Mouse (Mus musculus): ENCODE results near the gene Ror1. TPM values are rescaled to one million over a fixed set of nuclear protein-coding genes. Genes with fewer than 3 reads are reported as not detected.

Ror1 gene
- polyA plus RNA-seq, 1 experiment from 2014 or later: 8.3 TPM

- Histone ChIP-seq H3K4me1 (replicated peaks; ENCODE audit: insufficient read depth, low read length) (no peaks in the 10 kb centered on the region), H3K36me3 (ENCODE audit: insufficient read depth, low read length) (no peaks in the 10 kb centered on the region), H3K9ac (ENCODE audit: low read depth, low read length) (no peak overlapping the region), H3K4me3 (replicated peaks; ENCODE audit: low read depth, low read length) (no peak overlapping the region), H3K27ac (no peak overlapping the region), H3K4me2 (ENCODE audit: low read length) (no peak overlapping the region), H3K27me3 (ENCODE audit: insufficient read depth, low read length) (no peaks in the 10 kb centered on the region), H3K9me3 (replicated peaks; ENCODE audit: low read length) (no peaks in the 10 kb centered on the region)
- TF ChIP-seq CTCF (IDR thresholded peaks at IDR 0.05; ENCODE audit: low read depth): no peak
- no peak for DNase-seq (ENCODE audit: low spot score)
- ATAC-seq (replicated peaks; ENCODE audit: low FRiP score, low read depth): no peak
- WGBS: 68% methylated on average over 7 of the region's 7 CpGs
Measured at GRCm38 (mm10) chr4:100363666-100364065, 268.1 kb downstream of the Ror1 start.

DNA sequence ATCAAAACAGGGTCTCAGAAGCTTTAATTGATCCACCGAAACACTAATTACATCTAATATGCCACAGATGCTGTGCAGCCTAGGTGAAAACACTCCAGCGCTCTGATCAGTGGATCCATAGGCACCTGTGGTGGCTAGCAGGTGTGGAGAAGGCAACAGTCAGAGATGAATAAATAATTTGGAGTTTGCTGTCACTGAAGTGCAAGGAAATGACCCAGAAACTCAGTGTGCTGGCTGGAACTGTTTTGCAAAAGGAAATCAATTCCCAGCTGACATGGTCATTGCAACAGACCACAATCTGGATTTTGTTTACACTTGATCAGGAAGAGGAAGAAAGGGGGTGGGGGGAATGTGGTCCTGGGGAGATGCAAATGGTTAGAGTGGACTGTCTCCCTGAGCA, 273.1 kb downstream of the Ror1 start:
- DNase-seq (ENCODE audit: low spot score): no peak
- 90% methylated on average over 2 of the region's 2 CpGs for WGBS
- no peaks in the 10 kb centered on the region for H3K36me3 ChIP-seq (ENCODE audit: insufficient read depth, low read length)

DNA sequence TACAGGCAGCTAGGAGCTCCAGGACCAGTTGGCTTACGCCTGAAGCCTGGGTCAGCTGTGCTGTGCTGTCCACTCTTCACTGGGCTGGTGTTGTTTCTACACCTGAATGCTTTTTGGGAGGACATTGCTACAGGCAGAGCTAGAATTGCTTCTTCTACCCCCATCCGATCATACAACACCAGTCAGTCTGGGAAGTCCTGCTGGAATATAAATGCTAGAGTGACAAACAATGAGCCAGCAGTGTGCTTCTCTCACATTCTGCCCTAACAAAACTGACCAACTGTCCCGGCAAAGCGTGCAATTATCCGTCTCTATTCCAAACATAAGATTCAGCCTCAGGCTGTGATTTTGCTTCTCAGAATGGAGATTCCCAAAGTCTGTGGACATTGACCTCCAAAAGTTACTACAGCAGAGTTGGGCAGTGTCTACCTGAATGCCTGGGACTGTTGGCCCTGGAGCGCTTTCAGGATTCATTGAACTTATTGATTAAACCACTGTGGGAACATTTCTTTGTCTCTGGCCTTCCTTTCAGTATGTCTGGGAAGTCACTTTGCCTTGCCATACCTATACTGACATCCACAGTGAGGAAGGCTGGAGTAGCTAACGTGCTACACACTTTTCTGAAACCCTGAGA, 274.1 kb downstream of the Ror1 start:
- Histone ChIP-seq H3K4me2 (ENCODE audit: low read length) (no peak overlapping the region), H3K9me3 (replicated peaks; ENCODE audit: low read length) (no peaks in the 10 kb centered on the region), H3K27ac (no peak overlapping the region), H3K4me3 (replicated peaks; ENCODE audit: low read depth, low read length) (no peak overlapping the region), H3K27me3 (ENCODE audit: insufficient read depth, low read length) (no peaks in the 10 kb centered on the region), H3K4me1 (replicated peaks; ENCODE audit: insufficient read depth, low read length) (no peaks in the 10 kb centered on the region), H3K36me3 (ENCODE audit: insufficient read depth, low read length) (no peaks in the 10 kb centered on the region), H3K9ac (ENCODE audit: low read depth, low read length) (no peak overlapping the region)
- DNase-seq (ENCODE audit: low spot score): no peak
- no peak for ATAC-seq (replicated peaks; ENCODE audit: low FRiP score, low read depth)
- 90% methylated on average over 7 of the region's 7 CpGs for WGBS
- no peak for TF ChIP-seq CTCF (IDR thresholded peaks at IDR 0.05; ENCODE audit: low read depth)

More for the DNA sequence above, 273.1 kb downstream of the Ror1 start:
- no peaks in the 10 kb centered on the region for H3K27me3 ChIP-seq (ENCODE audit: insufficient read depth, low read length)
- H3K4me3 ChIP-seq (replicated peaks; ENCODE audit: low read depth, low read length): no peak overlapping the region
- H3K4me2 ChIP-seq (ENCODE audit: low read length): no peak overlapping the region
- no peak for ATAC-seq (replicated peaks; ENCODE audit: low FRiP score, low read depth)
- no peak for TF ChIP-seq CTCF (IDR thresholded peaks at IDR 0.05; ENCODE audit: low read depth)
- H3K27ac ChIP-seq: no peak overlapping the region
- H3K4me1 ChIP-seq (replicated peaks; ENCODE audit: insufficient read depth, low read length): no peaks in the 10 kb centered on the region
- no peaks in the 10 kb centered on the region for H3K9me3 ChIP-seq (replicated peaks; ENCODE audit: low read length)
- no peak overlapping the region for H3K9ac ChIP-seq (ENCODE audit: low read depth, low read length)

- no peak overlapping the region for H3K4me2 ChIP-seq (ENCODE audit: low read length)
- no peaks in the 10 kb centered on the region for H3K36me3 ChIP-seq (ENCODE audit: insufficient read depth, low read length)
- no peak for DNase-seq (ENCODE audit: low spot score)
- H3K27me3 ChIP-seq (ENCODE audit: insufficient read depth, low read length): no peaks in the 10 kb centered on the region
- ATAC-seq (replicated peaks; ENCODE audit: low FRiP score, low read depth): no peak
- no peak overlapping the region for H3K9ac ChIP-seq (ENCODE audit: low read depth, low read length)
- no peak overlapping the region for H3K27ac ChIP-seq
- no peak for TF ChIP-seq CTCF (IDR thresholded peaks at IDR 0.05; ENCODE audit: low read depth)
- 73% methylated on average over 11 of the region's 11 CpGs for WGBS
- peaks cover 3% of the 10 kb centered on the region; the same call in 1 of the 2 replicates for H3K4me1 ChIP-seq (replicated peaks; ENCODE audit: insufficient read depth, low read length)
- no peaks in the 10 kb centered on the region for H3K9me3 ChIP-seq (replicated peaks; ENCODE audit: low read length)
- no peak overlapping the region for H3K4me3 ChIP-seq (replicated peaks; ENCODE audit: low read depth, low read length)
Measured at GRCm38 (mm10) chr4:100372806-100373205, 277.2 kb downstream of the Ror1 start.

DNA sequence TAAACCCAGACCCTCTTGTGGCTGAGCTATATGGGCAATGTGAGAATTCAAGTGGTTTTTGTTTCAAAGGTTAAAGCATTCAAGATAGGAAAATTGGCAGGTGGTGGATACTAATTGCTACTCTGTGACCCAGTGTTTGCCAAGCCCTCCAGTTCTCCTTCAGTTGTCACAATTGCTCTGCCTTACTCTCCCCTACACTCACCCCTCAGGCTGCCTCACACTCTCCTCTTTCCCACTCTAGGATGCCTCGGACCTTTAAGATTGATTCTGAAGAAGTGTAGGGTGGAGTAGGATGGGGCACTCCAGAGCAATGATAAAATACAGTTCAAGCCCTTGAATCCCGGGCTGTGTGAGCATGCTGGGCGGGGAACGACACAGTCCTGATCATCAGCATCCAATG, 278.2 kb downstream of the Ror1 start:
- no peaks in the 10 kb centered on the region for H3K9me3 ChIP-seq (replicated peaks; ENCODE audit: low read length)
- H3K36me3 ChIP-seq (ENCODE audit: insufficient read depth, low read length): no peaks in the 10 kb centered on the region
- no peak overlapping the region for H3K4me2 ChIP-seq (ENCODE audit: low read length)
- peaks cover 3% of the 10 kb centered on the region; the same call in 1 of the 2 replicates for H3K4me1 ChIP-seq (replicated peaks; ENCODE audit: insufficient read depth, low read length)
- no peaks in the 10 kb centered on the region for H3K27me3 ChIP-seq (ENCODE audit: insufficient read depth, low read length)
- no peak overlapping the region for H3K27ac ChIP-seq
- no peak for TF ChIP-seq CTCF (IDR thresholded peaks at IDR 0.05; ENCODE audit: low read depth)
- DNase-seq (ENCODE audit: low spot score): no peak
- H3K9ac ChIP-seq (ENCODE audit: low read depth, low read length): no peak overlapping the region
- H3K4me3 ChIP-seq (replicated peaks; ENCODE audit: low read depth, low read length): no peak overlapping the region
- ATAC-seq (replicated peaks; ENCODE audit: low FRiP score, low read depth): no peak
- WGBS: 77% methylated on average over 4 of the region's 4 CpGs

DNA sequence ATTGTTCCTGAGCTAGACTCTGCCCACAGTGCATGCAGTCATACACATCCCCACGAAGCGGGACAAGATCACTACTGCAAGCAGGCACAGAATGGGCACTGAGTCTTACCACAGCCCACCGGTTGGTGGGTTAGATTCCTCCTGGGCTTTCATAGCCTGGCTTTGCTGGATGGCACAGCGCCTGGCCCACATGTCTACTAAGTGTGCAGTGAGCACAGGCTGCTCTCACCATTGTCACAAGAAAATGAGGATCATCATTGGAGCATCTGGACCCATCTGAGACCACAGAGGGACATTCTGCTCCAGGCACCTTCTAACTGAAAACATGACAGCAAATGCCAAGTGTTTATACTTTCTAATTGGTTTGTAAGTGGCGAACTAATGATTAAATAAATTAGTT, 279.7 kb downstream of the Ror1 start:
- Histone ChIP-seq H3K9me3 (replicated peaks; ENCODE audit: low read length) (no peaks in the 10 kb centered on the region), H3K4me3 (replicated peaks; ENCODE audit: low read depth, low read length) (no peak overlapping the region), H3K27me3 (ENCODE audit: insufficient read depth, low read length) (no peaks in the 10 kb centered on the region), H3K4me1 (replicated peaks; ENCODE audit: insufficient read depth, low read length) (peaks cover 3% of the 10 kb centered on the region; the same call in 1 of the 2 replicates), H3K9ac (ENCODE audit: low read depth, low read length) (no peak overlapping the region), H3K27ac (no peak overlapping the region), H3K4me2 (ENCODE audit: low read length) (no peak overlapping the region), H3K36me3 (ENCODE audit: insufficient read depth, low read length) (no peaks in the 10 kb centered on the region)
- ATAC-seq (replicated peaks; ENCODE audit: low FRiP score, low read depth): no peak
- no peak for DNase-seq (ENCODE audit: low spot score)
- TF ChIP-seq CTCF (IDR thresholded peaks at IDR 0.05; ENCODE audit: low read depth): no peak
- 89% methylated on average over 5 of the region's 5 CpGs for WGBS

DNA sequence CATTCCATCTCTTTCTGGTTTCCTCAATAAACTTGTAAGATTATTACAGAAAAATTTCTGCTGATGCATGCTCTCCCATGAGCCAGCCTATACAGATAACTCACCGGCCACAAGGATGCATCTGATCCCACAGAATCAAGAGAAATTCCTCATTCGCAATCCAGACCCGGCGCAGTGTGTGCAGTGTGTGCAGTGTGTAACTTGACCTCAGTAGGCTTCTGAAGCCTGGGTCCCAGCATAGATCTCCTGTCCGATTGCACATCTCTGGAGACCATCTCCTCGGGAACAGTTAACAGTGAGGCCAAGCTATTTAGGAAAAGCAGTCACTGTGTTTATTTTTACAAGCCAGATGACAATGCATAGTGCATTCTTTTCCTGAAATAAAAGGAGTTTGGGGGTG, 280.6 kb downstream of the Ror1 start:
- 40% methylated on average over 6 of the region's 6 CpGs for WGBS
- TF ChIP-seq CTCF (IDR thresholded peaks at IDR 0.05; ENCODE audit: low read depth): no peak

More for the DNA sequence above, 280.6 kb downstream of the Ror1 start:
- Histone ChIP-seq H3K9ac (ENCODE audit: low read depth, low read length) (no peak overlapping the region), H3K36me3 (ENCODE audit: insufficient read depth, low read length) (no peaks in the 10 kb centered on the region), H3K4me2 (ENCODE audit: low read length) (no peak overlapping the region), H3K9me3 (replicated peaks; ENCODE audit: low read length) (no peaks in the 10 kb centered on the region), H3K27me3 (ENCODE audit: insufficient read depth, low read length) (no peaks in the 10 kb centered on the region), H3K27ac (no peak overlapping the region), H3K4me1 (replicated peaks; ENCODE audit: insufficient read depth, low read length) (peaks cover 3% of the 10 kb centered on the region; the same call in 1 of the 2 replicates), H3K4me3 (replicated peaks; ENCODE audit: low read depth, low read length) (no peak overlapping the region)
- ATAC-seq (replicated peaks; ENCODE audit: low FRiP score, low read depth): no peak
- DNase-seq (ENCODE audit: low spot score): no peak
